Mouse (Mus musculus) forebrain, embryonic 15.5 days (tissue): ENCODE results near the gene Gorasp1. TPM values are rescaled to one million over a fixed set of nuclear protein-coding genes. Genes with fewer than 3 reads are reported as not detected.

ENCODE experiments used
- ATAC-seq: fragments of 200-750 bp; cut with Nextera tagmentation; replicated peaks from 2 replicates; pipeline ENCODE4 v1.8.0; 2017; ENCODE audit warnings: mild to moderate bottlenecking, moderate TSS enrichment, moderate library complexity
- H3K27ac ChIP-seq: fragments of 300-500 bp; sonication (generic); replicated peaks from 2 replicates; pipeline ENCODE4 v1.5.1; 2015; ENCODE audit warnings: mild to moderate bottlenecking, inconsistent platforms
- H3K27me3 ChIP-seq: fragments of 300-500 bp; sonication (generic); 2 replicates; pipeline ENCODE4 v1.6.1; 2015; ENCODE audit warnings: inconsistent platforms
- H3K36me3 ChIP-seq: fragments of 300-500 bp; sonication (generic); 2 replicates; pipeline ENCODE4 v1.6.1; 2015; ENCODE audit warnings: mild to moderate bottlenecking, inconsistent platforms
- H3K4me1 ChIP-seq: fragments of 300-500 bp; sonication (generic); 2 replicates; pipeline ENCODE4 v1.6.1; 2015; ENCODE audit warnings: inconsistent platforms
- H3K4me2 ChIP-seq: fragments of 300-500 bp; sonication (generic); replicated peaks from 2 replicates; pipeline ENCODE4 v1.6.1; 2015; ENCODE audit warnings: mild to moderate bottlenecking, inconsistent platforms
- H3K4me3 ChIP-seq: fragments of 300-500 bp; sonication (generic); 2 replicates; pipeline ENCODE4 v1.5.1; 2015; ENCODE audit warnings: mild to moderate bottlenecking, inconsistent platforms
- H3K9ac ChIP-seq: fragments of 300-500 bp; sonication (generic); replicated peaks from 2 replicates; pipeline ENCODE4 v1.6.1; 2015; ENCODE audit warnings: mild to moderate bottlenecking, inconsistent platforms
- H3K9me3 ChIP-seq: fragments of 300-500 bp; sonication (generic); 2 replicates; pipeline ENCODE4 v1.6.1; 2016; ENCODE audit warnings: inconsistent platforms
- WGBS: fragments of 180-500 bp; shearing (Covaris S2); methylation state at CpG from one replicate; pipeline ENCODE4 v1.1.7; 2015; ENCODE audit warnings: mixed read lengths; 5-methylcytosine and 5-hydroxymethylcytosine counted together
- polyA plus RNA-seq: library from polyadenylated mRNA; unstranded; fragments of >200 nt; fragmentation: Nextera tagmentation; extraction: Ambion mirVana; gene quantifications from 2 replicates; pipeline ENCODE4 v1.2.1, GENCODE M21; 2015

Gene Gorasp1
- polyA plus RNA-seq, 1 experiment from 2014 or later, result 26.2 TPM

GRCm38 (mm10) chr9:119970221-119970620 lies 32.9 kb upstream of the Gorasp1 start:
- Histone ChIP-seq H3K36me3 (no peaks in the 10 kb centered on the region), H3K4me2 (no peak overlapping the region), H3K9ac (no peak overlapping the region; the same call in 1 of the 2 replicates), H3K27ac (peak overlapping the region; percentile 92), H3K9me3 (no peaks in the 10 kb centered on the region), H3K4me3 (no peak overlapping the region), H3K4me1 (peaks cover 27% of the 10 kb centered on the region), H3K27me3 (no peaks in the 10 kb centered on the region)
- ATAC-seq, result peak; percentile 47; the same call in 1 of the 2 replicates
- 40% methylated on average over 6 of the region's 6 CpGs for WGBS

GRCm38 (mm10) chr9:119969811-119970210 lies 32.4 kb upstream of the Gorasp1 start:
- no peaks in the 10 kb centered on the region for H3K27me3 ChIP-seq
- H3K4me2 ChIP-seq, result no peak overlapping the region
- no peaks in the 10 kb centered on the region for H3K36me3 ChIP-seq
- no peak for ATAC-seq
- no peaks in the 10 kb centered on the region for H3K9me3 ChIP-seq
- WGBS, result 80% methylated on average over 7 of the region's 7 CpGs
- no peak overlapping the region for H3K9ac ChIP-seq
- peak overlapping the region; percentile 92 for H3K27ac ChIP-seq
- no peak overlapping the region for H3K4me3 ChIP-seq
- H3K4me1 ChIP-seq, result peaks cover 27% of the 10 kb centered on the region

DNA sequence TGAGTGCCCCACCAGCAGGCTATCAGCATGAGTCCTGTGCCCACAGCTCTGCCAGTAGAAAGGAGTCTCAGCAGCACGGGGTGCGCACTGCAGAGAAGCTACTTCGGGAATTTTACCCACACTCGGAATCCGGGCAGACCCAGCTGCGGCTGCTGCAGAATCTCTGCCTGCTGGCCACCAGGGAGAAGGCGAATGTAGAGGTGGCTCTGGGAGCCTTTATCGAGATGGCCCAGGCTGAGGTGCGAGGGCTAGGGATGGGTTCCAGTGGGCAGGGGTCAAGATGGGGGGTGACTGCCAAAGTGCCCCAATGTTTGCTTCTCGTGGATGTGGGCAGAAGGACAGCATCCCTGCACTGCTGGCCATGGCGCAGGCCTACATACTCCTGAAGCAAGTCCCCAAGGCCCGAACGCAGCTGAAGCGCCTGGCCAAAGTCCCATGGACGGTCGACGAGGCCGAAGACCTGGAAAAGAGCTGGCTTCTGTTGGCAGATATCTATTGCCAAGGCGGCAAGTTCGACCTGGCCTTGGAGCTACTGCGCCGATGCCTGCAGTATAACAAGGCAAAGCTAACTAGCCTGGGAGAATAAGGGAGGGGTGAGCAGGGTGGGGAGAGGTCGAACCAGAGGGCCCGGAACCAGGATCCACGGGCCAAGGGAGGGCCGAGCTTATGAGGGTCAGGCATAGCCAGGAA lies 29.0 kb upstream of the Gorasp1 start:
- ATAC-seq, result no peak
- Histone ChIP-seq H3K4me2 (no peak overlapping the region), H3K4me1 (peaks cover 16% of the 10 kb centered on the region), H3K9ac (no peak overlapping the region), H3K4me3 (no peak overlapping the region), H3K9me3 (no peaks in the 10 kb centered on the region), H3K27ac (no peak overlapping the region), H3K36me3 (no peaks in the 10 kb centered on the region), H3K27me3 (no peaks in the 10 kb centered on the region)
- WGBS, result 88% methylated on average over 26 of the region's 26 CpGs

- WGBS, result 62% methylated on average over 3 of the region's 3 CpGs
- Histone ChIP-seq H3K27me3 (no peaks in the 10 kb centered on the region), H3K4me3 (no peak overlapping the region), H3K9ac (no peak overlapping the region), H3K9me3 (no peaks in the 10 kb centered on the region), H3K36me3 (no peaks in the 10 kb centered on the region), H3K27ac (no peak overlapping the region), H3K4me2 (no peak overlapping the region), H3K4me1 (peaks cover 4% of the 10 kb centered on the region)
- ATAC-seq, result no peak
These were observed 27.8 kb upstream of the Gorasp1 start for GRCm38 (mm10) chr9:119965186-119965585.

DNA sequence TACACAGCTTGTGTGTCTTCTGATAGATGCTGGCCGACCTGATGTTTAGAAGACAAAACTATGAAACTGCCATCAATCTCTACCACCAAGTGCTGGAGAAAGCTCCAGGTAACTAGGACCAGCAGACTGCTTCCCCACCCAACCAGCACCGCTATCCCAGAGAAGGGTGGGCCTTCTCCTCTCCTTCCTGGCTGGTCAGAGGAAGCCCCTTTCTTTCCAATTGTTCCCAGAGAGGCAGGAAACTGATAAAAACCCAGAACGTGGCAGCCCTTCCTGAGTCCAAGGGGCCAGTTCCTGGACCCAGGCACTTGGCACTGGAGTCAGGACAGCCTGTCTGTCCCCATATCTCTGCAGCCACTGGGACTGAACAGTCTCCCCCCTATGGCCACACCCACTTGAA lies 26.8 kb upstream of the Gorasp1 start:
- Histone ChIP-seq H3K9me3 (no peaks in the 10 kb centered on the region), H3K4me1 (no peaks in the 10 kb centered on the region), H3K4me3 (no peak overlapping the region), H3K27me3 (no peaks in the 10 kb centered on the region), H3K27ac (no peak overlapping the region), H3K4me2 (no peak overlapping the region), H3K9ac (no peak overlapping the region), H3K36me3 (no peaks in the 10 kb centered on the region)
- 88% methylated on average over 3 of the region's 3 CpGs for WGBS
- ATAC-seq, result no peak

DNA sequence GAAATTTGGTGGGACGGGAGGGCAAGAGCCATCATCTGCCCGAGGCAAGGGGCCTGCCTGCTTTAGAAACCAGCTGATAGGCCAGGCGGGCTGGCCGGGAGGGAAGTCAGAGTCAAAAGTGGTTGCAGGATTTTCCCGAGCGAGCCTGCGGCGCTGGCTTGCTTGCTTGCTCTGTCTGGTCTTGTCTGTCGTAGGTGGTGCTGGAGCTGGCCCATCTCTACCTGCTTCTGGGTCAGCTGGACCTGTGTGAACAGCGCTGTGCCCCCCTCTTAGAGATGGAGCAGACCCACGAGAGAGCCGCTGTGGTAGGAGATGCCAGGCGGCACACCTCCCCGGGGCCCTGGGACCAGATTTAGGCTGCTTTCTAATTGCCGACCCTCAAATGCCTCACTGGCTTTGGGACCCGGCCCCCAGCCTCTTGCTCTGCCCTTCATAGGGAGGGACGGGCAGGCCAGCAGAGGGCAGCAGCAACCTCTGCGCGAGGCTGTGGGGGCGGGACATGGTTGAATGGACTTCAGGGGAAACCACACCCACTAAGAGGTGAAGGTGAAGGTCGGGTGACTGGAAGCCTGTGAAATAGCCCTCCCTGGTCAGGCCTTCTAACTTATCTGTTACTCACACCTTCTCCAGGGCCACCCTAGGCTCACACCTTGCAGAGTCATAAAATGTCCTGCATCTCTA lies 25.8 kb upstream of the Gorasp1 start:
- H3K9ac ChIP-seq, result no peak overlapping the region
- H3K4me2 ChIP-seq, result no peak overlapping the region
- peak; percentile 32; the same call in 1 of the 2 replicates for ATAC-seq

DNA sequence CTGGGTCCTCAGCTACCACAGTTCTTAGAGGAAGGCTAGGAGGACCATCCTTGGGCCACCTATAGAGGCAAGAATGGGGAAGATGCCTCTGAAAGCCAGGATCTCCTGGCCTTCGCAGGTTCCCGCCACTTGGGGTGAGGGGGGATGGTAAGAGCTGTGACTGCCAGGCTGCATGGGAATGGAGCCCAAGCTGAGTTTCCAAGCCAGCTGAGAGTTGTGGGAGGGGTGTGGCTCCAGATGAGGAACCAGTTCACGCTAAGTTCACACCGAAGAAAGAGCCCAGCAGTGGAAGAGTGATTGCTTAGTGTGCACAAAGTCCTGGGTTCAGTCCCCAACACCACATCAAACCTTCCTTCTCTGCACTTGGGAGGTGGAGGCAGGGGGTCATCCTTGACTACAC lies 24.9 kb upstream of the Gorasp1 start:
- no peaks in the 10 kb centered on the region for H3K36me3 ChIP-seq
- 75% methylated on average over 4 of the region's 4 CpGs for WGBS
- no peak overlapping the region for H3K27ac ChIP-seq
- H3K4me2 ChIP-seq, result no peak overlapping the region
- H3K4me1 ChIP-seq, result no peaks in the 10 kb centered on the region
- H3K9ac ChIP-seq, result no peak overlapping the region
- no peak overlapping the region for H3K4me3 ChIP-seq
- no peaks in the 10 kb centered on the region for H3K27me3 ChIP-seq
- no peaks in the 10 kb centered on the region for H3K9me3 ChIP-seq
- ATAC-seq, result no peak

More for the DNA sequence above, 25.8 kb upstream of the Gorasp1 start:
- WGBS, result 8% methylated on average over 21 of the region's 21 CpGs
- Histone ChIP-seq H3K36me3 (no peaks in the 10 kb centered on the region), H3K4me3 (no peak overlapping the region), H3K9me3 (no peaks in the 10 kb centered on the region), H3K27me3 (no peaks in the 10 kb centered on the region), H3K27ac (no peak overlapping the region), H3K4me1 (no peaks in the 10 kb centered on the region)

- Histone ChIP-seq H3K9me3 (no peaks in the 10 kb centered on the region), H3K27ac (no peak overlapping the region), H3K36me3 (no peaks in the 10 kb centered on the region), H3K27me3 (no peaks in the 10 kb centered on the region), H3K4me1 (no peaks in the 10 kb centered on the region), H3K4me3 (no peak overlapping the region), H3K9ac (no peak overlapping the region), H3K4me2 (no peak overlapping the region)
- ATAC-seq, result no peak
- 80% methylated on average over 9 of the region's 9 CpGs for WGBS
These were observed 21.5 kb upstream of the Gorasp1 start for GRCm38 (mm10) chr9:119958835-119959234.

DNA sequence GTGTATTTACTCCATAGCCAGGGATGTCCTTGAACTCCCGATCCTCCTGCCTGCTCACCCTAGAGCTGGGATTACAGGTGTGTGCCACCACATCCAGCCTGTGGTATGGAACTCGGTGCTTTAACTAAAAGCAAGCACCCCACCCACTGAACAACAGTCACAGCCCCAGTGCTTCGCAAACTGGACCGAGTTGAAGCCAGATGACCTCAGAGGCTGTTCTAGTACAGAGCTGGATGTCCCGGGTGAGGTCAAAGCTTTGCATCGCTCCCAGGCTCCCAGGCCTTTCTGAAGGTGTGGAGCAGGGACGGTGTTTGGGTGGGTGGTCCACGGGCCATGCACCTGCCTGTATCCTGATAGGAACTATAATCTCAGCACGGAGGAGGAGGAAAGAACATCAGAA lies 14.0 kb upstream of the Gorasp1 start:
- peaks cover 9% of the 10 kb centered on the region for H3K4me1 ChIP-seq
- no peak overlapping the region for H3K4me2 ChIP-seq
- 88% methylated on average over 9 of the region's 9 CpGs for WGBS
- no peak for ATAC-seq
- no peaks in the 10 kb centered on the region for H3K27me3 ChIP-seq
- no peaks in the 10 kb centered on the region for H3K9me3 ChIP-seq
- no peak overlapping the region for H3K9ac ChIP-seq
- H3K36me3 ChIP-seq, result no peaks in the 10 kb centered on the region
- H3K4me3 ChIP-seq, result no peak overlapping the region
- no peak overlapping the region for H3K27ac ChIP-seq

GRCm38 (mm10) chr9:119950434-119950833 lies 13.1 kb upstream of the Gorasp1 start:
- Histone ChIP-seq H3K27ac (0 out of 2 replicates have a peak overlapping the region, but pooled peaks have one; percentile 18), H3K36me3 (no peaks in the 10 kb centered on the region), H3K4me2 (no peak overlapping the region), H3K4me1 (peaks cover 9% of the 10 kb centered on the region), H3K9ac (no peak overlapping the region), H3K27me3 (no peaks in the 10 kb centered on the region), H3K9me3 (no peaks in the 10 kb centered on the region), H3K4me3 (no peak overlapping the region)
- WGBS, result 60% methylated on average over 6 of the region's 6 CpGs
- no peak for ATAC-seq

- ATAC-seq, result no peak
- no peaks in the 10 kb centered on the region for H3K9me3 ChIP-seq
- H3K36me3 ChIP-seq, result no peaks in the 10 kb centered on the region
- no peak overlapping the region for H3K9ac ChIP-seq
- no peak overlapping the region for H3K4me2 ChIP-seq
- no peaks in the 10 kb centered on the region for H3K27me3 ChIP-seq
- H3K27ac ChIP-seq, result no peak overlapping the region
- H3K4me1 ChIP-seq, result peaks cover 9% of the 10 kb centered on the region
- no peak overlapping the region for H3K4me3 ChIP-seq
- 57% methylated on average over 3 of the region's 3 CpGs for WGBS
These were observed 11.4 kb upstream of the Gorasp1 start for GRCm38 (mm10) chr9:119948804-119949203.

DNA sequence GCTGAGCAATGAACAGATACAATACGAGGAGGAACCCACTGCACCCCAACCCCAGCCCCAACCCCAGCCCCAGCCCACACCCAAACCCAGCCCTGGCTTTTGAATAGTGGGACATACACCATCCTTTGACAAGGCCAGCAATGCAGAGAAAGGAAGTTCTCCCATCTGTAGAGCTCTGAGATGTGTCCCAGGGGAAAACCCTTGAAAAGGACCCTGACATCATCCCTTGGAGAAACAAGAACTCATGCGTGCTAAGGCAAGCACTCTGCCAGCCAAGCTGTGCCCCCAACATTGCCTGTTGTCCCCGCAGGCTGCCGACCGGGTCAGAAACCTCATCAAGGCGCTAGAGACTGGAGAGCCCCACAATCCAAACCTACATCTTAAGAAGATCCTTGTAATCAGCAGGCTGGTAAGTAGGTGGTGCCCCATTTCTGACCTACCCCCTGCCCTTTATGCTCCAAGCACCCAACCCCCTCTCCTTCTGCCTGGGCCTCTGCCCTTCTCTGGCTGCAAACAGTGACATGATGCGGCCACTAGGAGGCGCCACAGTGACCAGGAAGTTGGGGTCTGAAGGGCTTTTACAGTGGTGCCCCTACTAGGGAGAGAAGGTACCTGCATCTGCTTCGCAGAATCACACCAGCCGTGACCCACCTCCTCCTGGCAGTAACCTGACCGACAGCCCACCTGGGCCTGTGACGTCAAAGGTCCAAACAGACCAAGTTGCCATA lies 8.0 kb upstream of the Gorasp1 start:
- WGBS, result 76% methylated on average over 12 of the region's 12 CpGs
- Histone ChIP-seq H3K27ac (no peak overlapping the region), H3K4me3 (no peak overlapping the region), H3K27me3 (no peaks in the 10 kb centered on the region), H3K4me2 (no peak overlapping the region), H3K9me3 (no peaks in the 10 kb centered on the region), H3K4me1 (peaks cover 3% of the 10 kb centered on the region), H3K9ac (no peak overlapping the region), H3K36me3 (no peaks in the 10 kb centered on the region)
- no peak for ATAC-seq
